Mouse (Mus musculus) spleen, adult 12 weeks (tissue): Measurements from ENCODE around the gene Kcnk18.

Experiments
- DNase-seq: peaks from one replicate; pipeline ENCODE4 v3.0.0; 2022; ENCODE audit warnings: low spot score

Kcnk18 gene

DNA sequence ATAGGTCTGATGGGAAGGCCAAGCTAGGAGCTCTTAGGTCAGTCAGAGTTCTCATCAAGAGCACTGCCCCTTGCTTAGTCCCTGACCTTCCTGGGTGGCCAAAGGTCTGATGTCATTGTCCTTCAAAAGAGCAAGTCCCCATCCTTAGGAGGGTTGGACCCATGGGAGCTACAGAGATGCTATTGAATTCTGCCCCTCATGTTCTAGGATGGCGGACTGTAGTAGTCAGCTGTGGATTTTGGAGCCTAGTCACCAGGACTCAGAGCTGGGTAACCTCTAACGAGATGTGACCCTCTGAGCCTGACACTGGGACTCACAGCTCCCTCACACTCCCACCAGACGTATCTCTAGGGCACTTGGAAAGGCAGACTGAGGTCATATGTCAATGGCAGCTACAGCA lies 9.4 kb downstream of the Kcnk18 start:
- no peak for DNase-seq

GRCm38 (mm10) chr19:59232786-59233185 lies 13.8 kb downstream of the Kcnk18 start:
- DNase-seq, result no peak

DNA sequence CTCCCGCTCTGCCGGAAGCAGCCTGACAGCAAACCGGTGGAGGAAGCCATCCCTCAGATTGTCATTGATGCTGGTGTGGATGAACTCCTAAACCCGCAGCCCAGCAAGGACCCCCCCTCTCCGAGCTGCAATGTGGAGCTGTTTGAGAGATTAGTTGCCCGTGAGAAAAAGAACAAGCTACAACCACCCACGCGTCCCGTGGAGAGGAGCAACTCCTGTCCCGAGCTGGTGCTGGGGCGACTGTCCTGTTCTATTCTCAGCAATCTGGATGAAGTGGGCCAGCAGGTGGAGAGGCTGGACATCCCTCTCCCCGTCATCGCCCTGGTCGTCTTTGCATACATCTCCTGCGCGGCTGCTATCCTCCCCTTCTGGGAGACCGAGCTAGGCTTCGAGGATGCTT lies 16.0 kb downstream of the Kcnk18 start:
- no peak for DNase-seq

DNA sequence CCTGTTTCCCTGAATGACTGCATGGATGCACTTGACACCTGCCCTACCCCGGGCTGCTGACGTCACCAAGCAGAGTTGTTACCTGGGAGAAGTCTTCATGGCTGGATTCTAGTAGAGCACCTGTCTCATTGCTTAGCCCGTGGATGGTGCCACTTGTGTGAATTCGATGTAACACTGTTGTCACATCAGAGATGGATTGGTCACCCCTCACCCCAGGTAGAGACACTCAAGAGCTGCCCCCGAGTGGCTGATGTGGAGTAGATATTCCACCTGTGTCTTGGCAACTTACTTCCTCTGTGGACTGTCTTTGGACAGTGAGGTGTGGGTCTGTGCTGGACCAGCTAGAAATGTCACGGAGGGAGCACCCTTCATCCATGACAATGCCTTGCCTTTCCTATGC lies 17.0 kb downstream of the Kcnk18 start:
- DNase-seq, result no peak

DNA sequence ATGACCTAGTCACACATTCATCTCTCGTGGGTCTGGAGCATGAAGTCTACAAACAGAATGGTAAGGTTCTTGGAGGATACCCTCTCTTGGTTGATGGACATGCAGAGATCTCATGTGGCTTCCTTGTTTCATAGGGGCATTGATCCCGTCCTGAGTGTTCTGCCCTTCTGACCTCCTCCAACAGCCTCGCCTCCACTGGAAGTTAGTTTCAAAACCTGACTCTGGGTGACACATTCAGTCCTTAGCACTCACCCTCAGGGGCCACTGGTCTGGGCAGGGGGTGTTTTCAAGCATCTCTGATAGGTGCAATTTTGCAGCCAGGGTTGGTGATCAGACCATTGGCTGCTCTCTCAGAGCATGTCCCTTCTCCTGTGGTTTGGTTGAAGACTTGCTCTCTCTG lies 19.6 kb downstream of the Kcnk18 start:
- no peak for DNase-seq

- peak; percentile 76 for DNase-seq
Measured at GRCm38 (mm10) chr19:59239124-59239817, 20.3 kb downstream of the Kcnk18 start.

- no peak for DNase-seq
Measured at GRCm38 (mm10) chr19:59241987-59242386, 23.0 kb downstream of the Kcnk18 start.

DNA sequence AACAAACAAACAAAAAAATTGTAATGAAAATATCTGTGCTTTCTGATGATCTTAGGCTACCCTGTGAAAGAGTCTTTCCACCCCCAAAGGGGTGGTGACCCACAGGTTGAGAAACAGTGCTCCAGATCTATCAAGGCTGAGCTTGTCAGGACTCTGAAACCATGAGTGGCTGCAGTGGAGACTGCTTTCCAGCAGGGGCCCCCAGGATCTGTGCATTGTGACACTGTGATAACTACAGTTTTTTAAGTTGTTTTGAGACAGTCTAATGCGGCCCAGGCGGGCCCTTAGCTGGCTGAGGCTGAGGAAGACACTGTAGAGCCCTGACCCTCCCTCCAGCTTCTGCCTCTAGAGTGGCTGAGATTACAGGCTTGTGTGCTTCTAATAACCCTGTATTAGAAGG lies 24.0 kb downstream of the Kcnk18 start:
- DNase-seq, result no peak

GRCm38 (mm10) chr19:59248144-59248543 lies 29.1 kb downstream of the Kcnk18 start:
- DNase-seq, result no peak

- DNase-seq, result no peak
Measured at GRCm38 (mm10) chr19:59248553-59249286, 29.7 kb downstream of the Kcnk18 start.

DNA sequence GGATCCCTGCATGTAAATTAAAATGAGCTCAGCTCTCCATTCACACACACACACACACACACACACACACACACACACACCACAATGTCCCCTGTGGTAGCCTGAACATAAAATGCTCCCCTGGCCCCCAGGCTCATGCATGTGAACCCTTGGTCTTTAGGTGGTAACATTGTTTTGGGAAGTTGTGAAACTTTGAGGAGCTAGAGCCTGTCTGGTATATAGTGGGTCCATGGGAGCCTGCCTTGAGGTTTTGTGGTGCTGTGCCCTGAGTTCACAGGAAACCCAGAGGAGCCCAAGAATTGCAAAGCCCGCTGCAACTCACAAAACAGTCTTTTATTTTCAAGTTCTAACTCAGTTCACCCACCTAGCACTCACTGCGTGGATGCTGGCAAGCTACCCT lies 33.6 kb downstream of the Kcnk18 start:
- DNase-seq, result no peak

GRCm38 (mm10) chr19:59259633-59260032 lies 40.6 kb downstream of the Kcnk18 start:
- DNase-seq, result no peak

GRCm38 (mm10) chr19:59260718-59261442 lies 41.9 kb downstream of the Kcnk18 start, which contains the start of gene Slc18a2:
Gene Slc18a2, plus strand, starts transcription at chr19:59260896.
- DNase-seq, result no peak

DNA sequence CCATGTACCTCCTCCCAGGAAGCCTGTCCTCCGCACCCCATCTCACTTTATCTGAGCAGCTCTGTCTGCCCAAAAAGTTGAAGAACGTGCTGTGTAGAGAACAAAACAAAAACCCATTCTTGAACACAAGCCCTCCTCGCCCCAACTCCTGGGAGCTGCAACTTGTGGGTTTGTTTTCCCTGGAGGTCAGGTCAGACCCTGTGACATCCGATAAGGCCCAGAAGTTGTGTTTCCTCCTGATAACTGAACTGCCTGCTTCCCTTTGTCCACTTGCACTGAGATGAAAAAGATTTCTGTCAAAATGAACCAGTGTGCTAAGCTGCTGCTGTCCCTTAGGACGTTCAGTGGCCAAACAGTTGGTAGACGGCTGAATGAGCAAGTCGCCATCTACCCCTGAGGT lies 42.6 kb downstream of the Kcnk18 start:
- no peak for DNase-seq

DNA sequence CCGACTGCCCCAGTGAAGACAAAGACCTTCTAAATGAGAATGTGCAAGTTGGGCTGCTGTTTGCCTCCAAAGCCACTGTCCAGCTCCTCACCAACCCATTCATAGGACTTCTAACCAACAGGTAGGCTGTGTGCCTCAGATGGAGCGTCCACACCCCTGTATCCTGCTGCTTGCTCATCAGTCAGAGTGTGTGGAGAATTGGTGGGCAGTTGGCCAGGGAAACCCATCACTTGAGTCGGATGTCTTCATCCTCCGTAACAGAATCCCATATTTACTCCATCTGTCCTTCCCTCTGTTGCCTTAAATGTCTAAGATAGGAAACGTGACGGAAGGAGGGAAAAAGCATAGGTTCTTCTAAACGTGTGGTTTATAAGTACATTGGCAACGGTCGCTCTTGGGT lies 44.2 kb downstream of the Kcnk18 start:
- no peak for DNase-seq

DNA sequence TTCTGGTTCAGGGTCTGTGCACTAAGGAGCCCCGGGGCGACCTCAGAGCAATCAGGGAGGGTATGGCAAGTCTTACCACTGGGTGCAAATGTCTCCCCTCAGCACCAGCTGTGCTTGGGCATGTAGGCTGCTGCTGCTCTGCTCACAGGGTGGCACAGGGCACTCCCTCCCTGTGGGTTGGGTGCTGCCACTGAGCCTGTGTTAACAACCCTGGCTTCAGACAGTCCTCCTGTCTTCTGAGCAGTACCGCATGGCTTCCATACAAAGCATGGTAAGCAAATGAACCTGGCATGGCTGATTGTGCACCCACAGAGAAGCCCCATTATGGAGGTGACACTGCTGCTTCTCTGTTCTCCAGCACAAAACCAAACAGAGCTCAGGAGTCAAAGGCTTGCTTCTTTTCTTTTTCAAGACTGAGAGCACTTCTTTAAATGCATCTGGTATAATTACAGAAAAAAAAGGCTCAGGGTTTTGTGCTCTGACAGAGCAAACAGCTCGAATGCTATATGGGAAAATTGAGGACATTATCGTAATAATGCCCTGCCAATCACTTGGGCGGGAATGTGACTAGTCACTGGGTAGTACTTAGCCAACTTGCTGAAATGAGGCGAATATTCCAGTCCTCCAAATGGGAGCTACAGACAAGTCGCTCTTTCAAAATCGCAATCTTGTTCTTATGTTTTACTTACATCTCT lies 46.0 kb downstream of the Kcnk18 start:
- DNase-seq, result no peak

DNA sequence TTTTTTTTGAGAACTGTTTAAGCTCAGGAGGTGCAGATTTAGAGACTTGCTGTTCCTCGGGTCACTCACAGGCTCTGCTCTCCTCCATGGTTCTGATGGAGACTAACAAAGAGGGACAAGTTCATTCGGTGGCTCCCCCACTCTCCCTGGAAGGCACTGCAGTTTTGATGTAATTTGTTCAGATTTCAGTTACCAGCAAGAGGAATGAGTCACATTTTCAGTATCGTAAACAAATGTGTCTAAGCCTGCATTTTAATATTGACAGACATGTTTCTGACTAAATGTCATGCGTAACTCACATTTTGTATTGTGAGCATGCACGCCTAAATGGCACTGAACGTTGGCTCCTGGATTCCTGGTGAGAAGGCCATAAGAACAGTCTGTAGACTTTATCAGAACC lies 46.9 kb downstream of the Kcnk18 start:
- no peak for DNase-seq

DNA sequence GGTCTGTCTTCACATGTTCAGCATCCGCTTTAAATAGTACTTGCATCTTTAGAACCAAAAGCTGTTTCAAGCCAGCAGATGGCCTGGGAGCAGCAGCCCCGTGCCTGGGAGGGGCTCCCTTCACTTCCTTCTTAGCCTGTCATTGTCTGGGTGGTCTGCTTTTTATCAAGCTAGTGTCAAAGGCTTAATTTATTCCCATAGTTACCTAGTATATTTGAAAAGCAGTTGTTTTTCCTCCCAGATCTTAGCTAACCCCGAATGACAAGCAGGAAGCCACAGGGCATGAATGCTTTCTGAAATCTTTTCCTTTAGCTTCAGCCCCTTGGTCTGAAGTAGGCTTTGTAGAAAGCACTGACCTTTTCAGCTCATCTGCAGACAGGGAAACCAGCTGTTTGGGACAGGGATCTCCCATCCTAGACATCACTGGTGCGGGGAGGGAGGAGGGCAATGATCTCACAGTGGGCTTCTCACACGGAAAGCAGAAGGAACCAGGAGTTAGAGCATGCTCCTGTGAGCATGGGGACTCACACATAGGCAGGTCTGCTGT lies 48.5 kb downstream of the Kcnk18 start:
- no peak for DNase-seq

- DNase-seq, result no peak
Measured at GRCm38 (mm10) chr19:59273190-59273589, 54.2 kb downstream of the Kcnk18 start.

DNA sequence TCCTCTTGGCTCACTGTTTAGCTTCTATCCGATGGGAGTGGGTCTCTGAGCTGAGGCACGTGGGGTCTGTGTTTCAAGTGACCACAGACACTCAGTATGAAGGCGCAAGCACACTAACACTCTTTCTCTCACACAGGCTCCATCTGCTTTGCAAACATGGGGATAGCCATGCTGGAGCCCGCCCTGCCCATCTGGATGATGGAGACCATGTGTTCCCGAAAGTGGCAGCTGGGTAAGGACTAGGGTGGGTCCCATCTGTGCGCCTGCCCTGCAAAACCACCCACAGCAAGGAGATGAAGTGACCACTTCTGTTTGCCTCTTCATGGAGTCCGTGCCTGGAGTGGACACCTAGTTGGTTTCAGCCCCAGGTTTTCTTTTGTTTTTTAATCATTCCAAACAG lies 57.3 kb downstream of the Kcnk18 start:
- DNase-seq, result no peak

DNA sequence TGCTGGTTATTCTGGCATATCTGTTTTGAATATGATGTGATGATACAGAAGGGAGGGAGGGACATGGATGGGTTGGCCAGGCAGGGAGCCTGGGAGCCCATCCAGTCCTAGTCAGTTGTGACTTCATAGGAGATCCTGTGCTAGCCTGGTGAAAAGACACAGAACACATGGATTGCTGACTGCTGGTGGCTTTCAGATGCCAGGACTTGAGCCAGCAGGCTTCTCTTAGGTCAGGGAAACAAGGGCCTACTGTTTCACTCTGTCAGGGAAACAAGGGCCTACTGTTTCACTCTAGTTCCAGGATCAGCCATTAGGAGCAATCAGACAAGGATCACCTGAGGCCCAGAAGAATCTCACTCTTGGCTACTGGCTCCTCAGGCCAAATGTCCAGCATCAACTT lies 61.8 kb downstream of the Kcnk18 start:
- no peak for DNase-seq

DNA sequence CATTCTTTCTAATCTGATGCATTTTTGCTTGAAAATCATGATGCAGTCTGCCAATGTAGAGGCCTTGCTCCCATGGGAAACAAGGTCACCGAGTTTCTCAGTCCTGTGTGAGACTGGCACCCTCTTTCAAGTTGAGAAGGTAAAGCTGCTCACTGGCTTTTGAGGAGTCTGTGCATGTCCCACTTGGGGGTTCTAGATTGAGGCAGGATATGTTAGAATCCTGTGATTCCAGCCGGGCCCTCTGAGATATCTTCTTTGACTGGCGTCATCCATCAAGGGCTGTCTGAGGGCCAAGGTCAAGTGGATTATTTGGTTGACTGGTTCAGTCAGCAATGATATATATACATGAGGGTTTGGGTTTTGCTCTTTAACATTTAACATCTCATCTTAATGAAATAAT lies 63.0 kb downstream of the Kcnk18 start:
- no peak for DNase-seq
